Mouse (Mus musculus) intestine, embryonic 15.5 days (tissue): ENCODE measurements around the gene Apom. TPM values are rescaled to one million over a fixed set of nuclear protein-coding genes. Genes with fewer than 3 reads are reported as not detected.

Source experiments
- ATAC-seq: fragments of 200-750 bp; cut with Nextera tagmentation; 2 replicates; pipeline ENCODE4 v1.8.0; 2017; ENCODE audit warnings: moderate TSS enrichment, moderate library complexity
- H3K27ac ChIP-seq: fragments of 300-500 bp; sonication (generic); 2 replicates; pipeline ENCODE4 v1.5.1; 2015; ENCODE audit warnings: mild to moderate bottlenecking, inconsistent platforms
- H3K27me3 ChIP-seq: fragments of 300-500 bp; sonication (generic); replicated peaks from 2 replicates; pipeline ENCODE4 v1.6.1; 2015; ENCODE audit warnings: inconsistent platforms
- H3K36me3 ChIP-seq: fragments of 300-500 bp; sonication (generic); 2 replicates; pipeline ENCODE4 v1.6.1; 2015; ENCODE audit warnings: inconsistent platforms
- H3K4me1 ChIP-seq: fragments of 300-500 bp; sonication (generic); replicated peaks from 2 replicates; pipeline ENCODE4 v1.6.1; 2015; ENCODE audit warnings: inconsistent platforms
- H3K4me2 ChIP-seq: fragments of 300-500 bp; sonication (generic); replicated peaks from 2 replicates; pipeline ENCODE4 v1.6.1; 2015; ENCODE audit warnings: mild to moderate bottlenecking, inconsistent platforms
- H3K4me3 ChIP-seq: fragments of 300-500 bp; sonication (generic); replicated peaks from 2 replicates; pipeline ENCODE4 v1.5.1; 2015; ENCODE audit warnings: inconsistent platforms
- H3K9ac ChIP-seq: fragments of 300-500 bp; sonication (generic); 2 replicates; pipeline ENCODE4 v1.6.1; 2015; ENCODE audit warnings: inconsistent platforms
- H3K9me3 ChIP-seq: fragments of 300-500 bp; sonication (generic); 2 replicates; pipeline ENCODE4 v1.6.1; 2016; ENCODE audit warnings: inconsistent platforms
- WGBS: fragments of 180-500 bp; shearing (Covaris S2); methylation state at CpG from one replicate; pipeline ENCODE4 v1.1.7; 2015; 5-methylcytosine and 5-hydroxymethylcytosine counted together
- polyA plus RNA-seq: library from polyadenylated mRNA; unstranded; fragments of >200 nt; fragmentation: Nextera tagmentation; extraction: Ambion mirVana; gene quantifications from 2 replicates; pipeline ENCODE4 v1.2.1, GENCODE M21; 2015

Apom gene
- polyA plus RNA-seq, 1 experiment from 2014 or later, result 10.4 TPM

- Histone ChIP-seq H3K4me2 (0 out of 2 replicates have a peak overlapping the region, but pooled peaks have one; percentile 9), H3K36me3 (peaks cover 32% of the 10 kb centered on the region), H3K9me3 (no peaks in the 10 kb centered on the region), H3K4me3 (no peak overlapping the region), H3K27ac (peak overlapping the region; percentile 73), H3K9ac (peak overlapping the region; percentile 8; the same call in 1 of the 2 replicates), H3K4me1 (peaks cover 35% of the 10 kb centered on the region), H3K27me3 (no peaks in the 10 kb centered on the region)
- WGBS, result 46% methylated on average over 6 of the region's 6 CpGs
- peak; percentile 75 for ATAC-seq
Observed at GRCm38 (mm10) chr17:35103221-35103690, 28.6 kb downstream of the Apom start.

- Histone ChIP-seq H3K4me3 (no peak overlapping the region), H3K4me2 (no peak overlapping the region), H3K9ac (0 out of 2 replicates have a peak overlapping the region, but pooled peaks have one; percentile 1), H3K9me3 (no peaks in the 10 kb centered on the region), H3K4me1 (peaks cover 35% of the 10 kb centered on the region), H3K27me3 (no peaks in the 10 kb centered on the region), H3K27ac (peak overlapping the region; percentile 73; the same call in 1 of the 2 replicates), H3K36me3 (peaks cover 37% of the 10 kb centered on the region)
- no peak for ATAC-seq
- 71% methylated on average over 8 of the region's 8 CpGs for WGBS
Observed at GRCm38 (mm10) chr17:35102299-35102698, 29.6 kb downstream of the Apom start.

GRCm38 (mm10) chr17:35101161-35101560, 30.7 kb downstream of the Apom start:
- Histone ChIP-seq H3K27ac (no peak overlapping the region), H3K9ac (no peak overlapping the region), H3K36me3 (peaks cover 49% of the 10 kb centered on the region), H3K4me2 (no peak overlapping the region), H3K27me3 (no peaks in the 10 kb centered on the region), H3K9me3 (no peaks in the 10 kb centered on the region), H3K4me3 (no peak overlapping the region), H3K4me1 (peaks cover 34% of the 10 kb centered on the region)
- 86% methylated on average over 11 of the region's 11 CpGs for WGBS
- ATAC-seq, result no peak

GRCm38 (mm10) chr17:35100196-35100765, 31.6 kb downstream of the Apom start:
- no peak overlapping the region for H3K9ac ChIP-seq
- 52% methylated on average over 10 of the region's 10 CpGs for WGBS
- H3K36me3 ChIP-seq, result peaks cover 51% of the 10 kb centered on the region
- ATAC-seq, result peak; percentile 60
- H3K9me3 ChIP-seq, result no peaks in the 10 kb centered on the region
- peak overlapping the region; percentile 48; the same call in 1 of the 2 replicates for H3K27ac ChIP-seq
- no peaks in the 10 kb centered on the region for H3K27me3 ChIP-seq
- peaks cover 30% of the 10 kb centered on the region for H3K4me1 ChIP-seq
- H3K4me3 ChIP-seq, result no peak overlapping the region
- no peak overlapping the region for H3K4me2 ChIP-seq

- ATAC-seq, result no peak
- WGBS, result 92% methylated on average over 12 of the region's 12 CpGs
- peaks cover 55% of the 10 kb centered on the region for H3K36me3 ChIP-seq
- no peak overlapping the region for H3K9ac ChIP-seq
- H3K27me3 ChIP-seq, result no peaks in the 10 kb centered on the region
- H3K4me1 ChIP-seq, result peaks cover 23% of the 10 kb centered on the region
- no peak overlapping the region for H3K27ac ChIP-seq
- H3K4me2 ChIP-seq, result no peak overlapping the region
- no peak overlapping the region for H3K4me3 ChIP-seq
- no peaks in the 10 kb centered on the region for H3K9me3 ChIP-seq
Observed at GRCm38 (mm10) chr17:35097164-35097655, 34.6 kb downstream of the Apom start.

GRCm38 (mm10) chr17:35096597-35096996, 35.3 kb downstream of the Apom start:
- ATAC-seq, result no peak
- Histone ChIP-seq H3K4me2 (no peak overlapping the region), H3K27me3 (no peaks in the 10 kb centered on the region), H3K9me3 (no peaks in the 10 kb centered on the region), H3K9ac (no peak overlapping the region), H3K4me1 (peaks cover 17% of the 10 kb centered on the region), H3K4me3 (no peak overlapping the region), H3K27ac (no peak overlapping the region), H3K36me3 (peaks cover 50% of the 10 kb centered on the region)
- 85% methylated on average over 12 of the region's 12 CpGs for WGBS

- Histone ChIP-seq H3K9me3 (no peaks in the 10 kb centered on the region), H3K4me2 (no peak overlapping the region), H3K27ac (no peak overlapping the region), H3K4me3 (no peak overlapping the region), H3K9ac (no peak overlapping the region; the same call in 1 of the 2 replicates), H3K27me3 (no peaks in the 10 kb centered on the region), H3K4me1 (peaks cover 22% of the 10 kb centered on the region), H3K36me3 (peaks cover 42% of the 10 kb centered on the region)
- 83% methylated on average over 15 of the region's 15 CpGs for WGBS
- no peak for ATAC-seq
Observed at GRCm38 (mm10) chr17:35094475-35095365, 37.1 kb downstream of the Apom start.

- Histone ChIP-seq H3K9me3 (no peaks in the 10 kb centered on the region), H3K36me3 (peaks cover 27% of the 10 kb centered on the region), H3K4me3 (no peak overlapping the region), H3K9ac (no peak overlapping the region), H3K4me1 (peaks cover 16% of the 10 kb centered on the region), H3K27ac (no peak overlapping the region), H3K4me2 (no peak overlapping the region), H3K27me3 (no peaks in the 10 kb centered on the region)
- 88% methylated on average over 14 of the region's 14 CpGs for WGBS
- no peak for ATAC-seq
Observed at GRCm38 (mm10) chr17:35092403-35093198, 39.2 kb downstream of the Apom start.

GRCm38 (mm10) chr17:35090166-35090932, 41.5 kb downstream of the Apom start:
- H3K9ac ChIP-seq, result peak overlapping the region; percentile 88
- ATAC-seq, result no peak
- peak overlapping the region; percentile 70 for H3K4me3 ChIP-seq
- peak overlapping the region; percentile 66 for H3K4me2 ChIP-seq
- H3K27me3 ChIP-seq, result no peaks in the 10 kb centered on the region
- H3K9me3 ChIP-seq, result no peaks in the 10 kb centered on the region
- no peak overlapping the region for H3K27ac ChIP-seq
- 69% methylated on average over 8 of the region's 8 CpGs for WGBS
- peaks cover 16% of the 10 kb centered on the region for H3K4me1 ChIP-seq
- H3K36me3 ChIP-seq, result peaks cover 11% of the 10 kb centered on the region

GRCm38 (mm10) chr17:35088825-35089644, 42.8 kb downstream of the Apom start, which contains the start of gene Abhd16a:
Gene Abhd16a, plus strand, starts transcription at chr17:35089263.
- ATAC-seq, result peak; percentile 99
- peaks cover 12% of the 10 kb centered on the region for H3K4me1 ChIP-seq
- H3K4me3 ChIP-seq, result peak within 1 kb of the TSS; percentile 70
- H3K9ac ChIP-seq, result peak within 1 kb of the TSS; percentile 88
- H3K4me2 ChIP-seq, result peak within 1 kb of the TSS; percentile 66
- no peaks in the 10 kb centered on the region for H3K9me3 ChIP-seq
- H3K36me3 ChIP-seq, result peaks cover 11% of the 10 kb centered on the region
- 3% methylated on average over 63 of the region's 67 CpGs for WGBS
- peak within 1 kb of the TSS; percentile 97 for H3K27ac ChIP-seq
- no peaks in the 10 kb centered on the region for H3K27me3 ChIP-seq
